Mouse (Mus musculus) liver, adult 2 months (tissue): ENCODE measurements at regions not wholly inside any gene's neighbourhood (a gene's known extent, or its start where the extent isn't known, plus 50 kb on each side); places are given as distances from the start of the nearest gene placed in this dataset.
A peak's percentile ranks its signal among the peaks of the same experiment; 100 is the strongest.

Source experiments
- DNase-seq: peaks from one replicate; pipeline ENCODE4 v3.0.0-alpha.2; 2011; ENCODE audit warnings: low read depth, low spot score; ENCODE audit errors: extremely low read depth
- H3K27ac ChIP-seq: fragments of 200-500 bp; replicated peaks from 2 replicates; pipeline ENCODE4 v1.5.1; 2012; ENCODE audit warnings: low read depth, mild to moderate bottlenecking, control low read depth, inconsistent platforms, low read length; ENCODE audit not compliant: insufficient read depth
- H3K27me3 ChIP-seq: fragments of 200-500 bp; 2 replicates; pipeline ENCODE4 v1.6.1; 2012; ENCODE audit warnings: mild to moderate bottlenecking, moderate library complexity, low read length, inconsistent platforms; ENCODE audit not compliant: control insufficient read depth, insufficient read depth
- H3K36me3 ChIP-seq: fragments of 200-500 bp; 2 replicates; pipeline ENCODE4 v1.6.1; 2012; ENCODE audit warnings: low read length, inconsistent platforms; ENCODE audit not compliant: control insufficient read depth, insufficient read depth
- H3K4me1 ChIP-seq: fragments of 200-500 bp; 2 replicates; pipeline ENCODE4 v1.6.1; 2011; ENCODE audit warnings: low read length; ENCODE audit not compliant: control insufficient read depth, insufficient read depth
- H3K4me3 ChIP-seq: fragments of 200-500 bp; 2 replicates; pipeline ENCODE4 v1.5.1; 2011; ENCODE audit warnings: low read depth, mild to moderate bottlenecking, control low read depth, low read length, moderate library complexity; ENCODE audit not compliant: insufficient read depth
- H3K79me2 ChIP-seq: fragments of 200-500 bp; 2 replicates; pipeline ENCODE4 v1.6.1; 2012; ENCODE audit warnings: inconsistent platforms, mild to moderate bottlenecking, low read length, moderate library complexity; ENCODE audit not compliant: control insufficient read depth, insufficient read depth
- H3K9ac ChIP-seq: fragments of 200-500 bp; 2 replicates; pipeline ENCODE4 v1.6.1; 2012; ENCODE audit warnings: low read depth, mild to moderate bottlenecking, control low read depth, inconsistent platforms, low read length
- CTCF ChIP-seq: fragments of 200-500 bp; IDR thresholded peaks from 2 replicates; pipeline ENCODE4 v1.5.1; 2011; ENCODE audit warnings: low read depth, low read length, control low read depth
- POLR2A ChIP-seq: fragments of 200-500 bp; IDR thresholded peaks from 2 replicates; pipeline ENCODE4 v1.6.1; 2011; ENCODE audit warnings: low read length, control low read depth; ENCODE audit not compliant: insufficient read depth; ENCODE audit errors: extremely low read depth
- WGBS: fragments of 180-500 bp; shearing (Covaris S2); methylation state at CpG from one replicate; pipeline ENCODE4 v1.1.7; 2018; 5-methylcytosine and 5-hydroxymethylcytosine counted together

DNA sequence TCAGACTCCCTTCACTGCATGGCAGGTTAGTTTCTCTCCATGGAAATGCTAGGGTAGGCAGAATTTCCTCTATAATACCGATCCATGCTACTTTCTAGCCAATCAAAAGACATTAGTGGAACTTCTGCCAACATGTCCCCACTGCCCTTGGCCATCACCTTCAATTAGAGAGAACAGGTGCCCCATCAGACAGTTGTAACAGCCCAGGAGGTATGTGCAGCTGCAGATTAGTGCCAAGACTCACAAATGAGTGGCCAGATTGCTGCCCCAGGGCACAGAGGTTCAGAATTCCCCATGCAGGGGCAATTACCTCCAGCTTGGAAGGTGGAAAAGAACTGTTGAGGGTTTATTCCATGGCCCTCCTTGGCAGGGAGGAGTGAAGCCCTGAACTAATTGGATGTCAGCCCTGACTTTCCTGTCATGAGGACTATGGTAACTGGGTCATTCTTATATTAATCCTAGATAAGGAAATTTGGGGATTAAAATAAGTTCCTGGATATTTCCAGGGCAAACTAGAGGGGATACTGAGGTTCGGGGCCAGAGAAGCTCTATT lies 113.7 kb upstream of the Plppr1 start:
- TF ChIP-seq POLR2A = no peak
- no peak for TF ChIP-seq CTCF
- Histone ChIP-seq H3K4me3 (no peak overlapping the region), H3K27ac (no peak overlapping the region), H3K79me2 (no peaks in the 10 kb centered on the region), H3K36me3 (no peaks in the 10 kb centered on the region), H3K9ac (no peak overlapping the region), H3K4me1 (no peaks in the 10 kb centered on the region), H3K27me3 (no peaks in the 10 kb centered on the region)
- 83% methylated on average over 2 of the region's 2 CpGs for WGBS
- no peak for DNase-seq

DNA sequence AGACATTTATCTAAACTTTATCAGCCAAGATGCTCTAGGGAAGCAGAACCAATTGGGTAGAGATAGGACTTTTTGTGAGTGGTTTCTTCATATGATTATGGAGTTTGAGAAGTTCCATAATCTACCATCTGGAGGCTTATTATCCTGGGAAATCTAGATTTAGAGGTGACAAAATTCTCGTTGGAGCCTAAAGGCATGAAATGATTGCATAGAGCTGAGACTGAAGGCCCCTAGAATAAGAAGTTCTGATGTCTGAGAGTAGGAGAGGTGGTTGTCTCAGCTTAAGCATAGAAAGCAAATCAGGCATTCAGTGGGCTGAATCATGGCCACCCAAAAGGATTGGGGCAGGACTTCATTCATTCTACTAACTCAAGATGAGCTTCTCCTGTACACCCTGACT lies 106.1 kb upstream of the Plppr1 start:
- H3K4me3 ChIP-seq = no peak overlapping the region
- no peaks in the 10 kb centered on the region for H3K79me2 ChIP-seq
- H3K36me3 ChIP-seq = no peaks in the 10 kb centered on the region
- H3K9ac ChIP-seq = no peak overlapping the region
- H3K27me3 ChIP-seq = no peaks in the 10 kb centered on the region
- TF ChIP-seq CTCF (no peak), POLR2A (no peak)
- H3K27ac ChIP-seq = no peak overlapping the region
- no peak for DNase-seq
- no peaks in the 10 kb centered on the region for H3K4me1 ChIP-seq
- WGBS = 73% methylated on average over 1 of the region's 1 CpGs

DNA sequence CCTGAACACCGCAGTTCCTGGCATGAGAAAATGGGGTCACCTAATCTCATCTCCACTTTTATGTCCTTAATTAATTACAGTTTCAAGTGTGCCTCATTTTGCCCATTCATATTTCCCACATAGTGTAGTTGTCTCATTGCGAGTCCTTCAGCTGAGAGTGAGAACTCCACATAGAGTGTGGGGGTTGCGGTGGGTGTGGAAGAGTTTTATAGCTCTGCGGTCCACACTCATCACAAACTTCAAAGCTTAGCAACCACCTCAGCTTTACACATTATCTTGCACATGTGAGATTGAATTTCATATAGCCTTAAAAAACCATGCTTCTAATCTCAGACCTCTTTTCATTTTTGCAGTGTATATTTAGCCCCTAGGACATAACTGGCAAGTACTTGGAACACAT lies 83.3 kb upstream of the Plppr1 start:
- no peak for DNase-seq
- no peak overlapping the region for H3K9ac ChIP-seq
- no peaks in the 10 kb centered on the region for H3K79me2 ChIP-seq
- no peaks in the 10 kb centered on the region for H3K36me3 ChIP-seq
- no peaks in the 10 kb centered on the region for H3K4me1 ChIP-seq
- no peak overlapping the region for H3K4me3 ChIP-seq
- no peak for TF ChIP-seq POLR2A
- no peak for TF ChIP-seq CTCF
- no peaks in the 10 kb centered on the region for H3K27me3 ChIP-seq
- no peak overlapping the region for H3K27ac ChIP-seq
- WGBS = 93% methylated on average over 4 of the region's 4 CpGs

DNA sequence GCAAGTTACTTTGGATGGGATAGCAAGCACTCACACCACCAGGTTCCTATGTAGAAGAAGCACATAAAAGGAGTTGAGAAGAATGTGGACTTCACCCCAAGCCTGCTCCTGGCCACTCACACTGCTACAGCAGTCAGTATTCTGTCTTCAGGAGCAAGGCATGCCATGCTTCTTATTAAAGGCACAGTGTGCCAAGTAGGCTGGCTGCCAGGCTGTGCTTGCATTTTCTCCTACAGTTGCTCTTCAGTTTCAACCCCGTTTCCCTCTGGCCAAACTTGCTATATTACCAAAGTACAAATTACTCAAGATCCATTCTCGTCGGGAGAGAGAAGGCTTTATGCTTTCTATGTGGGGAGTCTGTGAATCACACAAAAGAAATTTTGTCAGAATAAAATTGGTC lies 67.1 kb upstream of the Plppr1 start:
- TF ChIP-seq POLR2A = no peak
- no peak overlapping the region for H3K27ac ChIP-seq
- WGBS = 22% methylated on average over 3 of the region's 3 CpGs
- DNase-seq = peak; percentile 52
- H3K4me1 ChIP-seq = no peaks in the 10 kb centered on the region
- H3K79me2 ChIP-seq = no peaks in the 10 kb centered on the region
- H3K9ac ChIP-seq = no peak overlapping the region
- H3K4me3 ChIP-seq = no peak overlapping the region
- H3K36me3 ChIP-seq = no peaks in the 10 kb centered on the region
- no peaks in the 10 kb centered on the region for H3K27me3 ChIP-seq
